Mouse (Mus musculus): ENCODE results near the gene Hk3. TPM values are rescaled to one million over a fixed set of nuclear protein-coding genes. Genes with fewer than 3 reads are reported as not detected.

Gene Hk3
- total and polyA plus RNA-seq, 3 experiments = 0.84 to 1.2 (median 0.91) TPM

- no peaks in the 10 kb centered on the region for H3K4me1 ChIP-seq (ENCODE audit: control insufficient read depth, insufficient read depth, low read length)
- no peak overlapping the region for H3K27ac ChIP-seq
- H3K9ac ChIP-seq (ENCODE audit: low read depth, low read length) = no peak overlapping the region
- DNase-seq = no peak
- intact Hi-C loops (cut with DNase I) = no loop called here
- no peak overlapping the region for H3K4me3 ChIP-seq
- H3K27me3 ChIP-seq (ENCODE audit: control insufficient read depth, insufficient read depth, low read length) = no peaks in the 10 kb centered on the region
- H3K79me2 ChIP-seq (replicated peaks; ENCODE audit: control insufficient read depth, insufficient read depth, low read length) = no peaks in the 10 kb centered on the region
- TF ChIP-seq EP300 (IDR thresholded peaks at IDR 0.05; ENCODE audit: insufficient read depth, low read depth, low read length) (no peak), CTCF (IDR thresholded peaks at IDR 0.05) (no peak), POLR2A (IDR thresholded peaks at IDR 0.05; ENCODE audit: insufficient read depth, low read depth, low read length) (no peak)
- H3K36me3 ChIP-seq (ENCODE audit: control insufficient read depth, insufficient read depth, low read length) = no peaks in the 10 kb centered on the region
- 48% methylated on average over 9 of the region's 9 CpGs for WGBS
These were observed 51.7 kb downstream of the Hk3 start for GRCm38 (mm10) chr13:54969513-54969912.

- H3K27ac ChIP-seq = no peak overlapping the region
- no peak for DNase-seq
- H3K36me3 ChIP-seq (ENCODE audit: control insufficient read depth, insufficient read depth, low read length) = no peaks in the 10 kb centered on the region
- no peaks in the 10 kb centered on the region for H3K27me3 ChIP-seq (ENCODE audit: control insufficient read depth, insufficient read depth, low read length)
- no peak overlapping the region for H3K9ac ChIP-seq (ENCODE audit: low read depth, low read length)
- no peak for TF ChIP-seq POLR2A (IDR thresholded peaks at IDR 0.05; ENCODE audit: insufficient read depth, low read depth, low read length)
- TF ChIP-seq EP300 (IDR thresholded peaks at IDR 0.05; ENCODE audit: insufficient read depth, low read depth, low read length) = no peak
- TF ChIP-seq CTCF (IDR thresholded peaks at IDR 0.05) = no peak
- no peaks in the 10 kb centered on the region for H3K4me1 ChIP-seq (ENCODE audit: control insufficient read depth, insufficient read depth, low read length)
- intact Hi-C loops (cut with DNase I) = no loop called here
- H3K4me3 ChIP-seq = no peak overlapping the region
- 57% methylated on average over 5 of the region's 5 CpGs for WGBS
- no peaks in the 10 kb centered on the region for H3K79me2 ChIP-seq (replicated peaks; ENCODE audit: control insufficient read depth, insufficient read depth, low read length)
These were observed 52.5 kb downstream of the Hk3 start for GRCm38 (mm10) chr13:54968636-54969035.

DNA sequence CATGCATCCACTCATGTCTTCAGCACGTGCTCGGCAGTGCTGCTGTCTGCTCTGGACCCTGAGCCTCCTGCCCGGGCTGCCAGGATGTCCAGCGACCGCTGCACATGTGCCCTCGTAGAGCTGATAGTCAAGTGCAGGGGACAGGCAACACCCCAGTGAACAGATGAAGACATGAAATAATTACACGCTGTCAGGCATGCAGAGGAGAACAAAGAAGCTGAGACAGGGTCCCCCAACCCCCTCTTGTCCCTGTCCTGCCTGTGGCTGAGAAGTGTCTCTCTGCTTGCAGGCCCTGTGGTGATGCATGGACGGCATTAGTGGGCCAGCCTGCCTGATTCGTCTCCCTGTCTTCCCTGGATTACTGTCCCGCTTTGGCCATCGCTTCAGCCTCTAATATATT is 53.7 kb downstream of the Hk3 start:
- H3K79me2 ChIP-seq (replicated peaks; ENCODE audit: control insufficient read depth, insufficient read depth, low read length) = no peaks in the 10 kb centered on the region
- no peaks in the 10 kb centered on the region for H3K4me1 ChIP-seq (ENCODE audit: control insufficient read depth, insufficient read depth, low read length)
- H3K27ac ChIP-seq = no peak overlapping the region
- H3K9ac ChIP-seq (ENCODE audit: low read depth, low read length) = no peak overlapping the region
- no peak for DNase-seq
- no peaks in the 10 kb centered on the region for H3K27me3 ChIP-seq (ENCODE audit: control insufficient read depth, insufficient read depth, low read length)
- H3K36me3 ChIP-seq (ENCODE audit: control insufficient read depth, insufficient read depth, low read length) = no peaks in the 10 kb centered on the region
- TF ChIP-seq POLR2A (IDR thresholded peaks at IDR 0.05; ENCODE audit: insufficient read depth, low read depth, low read length) = no peak
- no peak for TF ChIP-seq CTCF (IDR thresholded peaks at IDR 0.05)
- no peak for TF ChIP-seq EP300 (IDR thresholded peaks at IDR 0.05; ENCODE audit: insufficient read depth, low read depth, low read length)
- intact Hi-C loops (cut with DNase I) = no loop called here
- no peak overlapping the region for H3K4me3 ChIP-seq
- 75% methylated on average over 11 of the region's 11 CpGs for WGBS

- no peak for DNase-seq
- Histone ChIP-seq H3K4me3 (no peak overlapping the region), H3K27ac (no peak overlapping the region), H3K27me3 (ENCODE audit: control insufficient read depth, insufficient read depth, low read length) (no peaks in the 10 kb centered on the region), H3K9ac (ENCODE audit: low read depth, low read length) (no peak overlapping the region), H3K79me2 (replicated peaks; ENCODE audit: control insufficient read depth, insufficient read depth, low read length) (no peaks in the 10 kb centered on the region), H3K4me1 (ENCODE audit: control insufficient read depth, insufficient read depth, low read length) (no peaks in the 10 kb centered on the region), H3K36me3 (ENCODE audit: control insufficient read depth, insufficient read depth, low read length) (no peaks in the 10 kb centered on the region)
- TF ChIP-seq POLR2A (IDR thresholded peaks at IDR 0.05; ENCODE audit: insufficient read depth, low read depth, low read length) = no peak
- no peak for TF ChIP-seq EP300 (IDR thresholded peaks at IDR 0.05; ENCODE audit: insufficient read depth, low read depth, low read length)
- TF ChIP-seq CTCF (IDR thresholded peaks at IDR 0.05) = no peak
- intact Hi-C loops (cut with DNase I) = no loop called here
- 89% methylated on average over 6 of the region's 6 CpGs for WGBS
These were observed 55.9 kb downstream of the Hk3 start for GRCm38 (mm10) chr13:54965256-54965655.

DNA sequence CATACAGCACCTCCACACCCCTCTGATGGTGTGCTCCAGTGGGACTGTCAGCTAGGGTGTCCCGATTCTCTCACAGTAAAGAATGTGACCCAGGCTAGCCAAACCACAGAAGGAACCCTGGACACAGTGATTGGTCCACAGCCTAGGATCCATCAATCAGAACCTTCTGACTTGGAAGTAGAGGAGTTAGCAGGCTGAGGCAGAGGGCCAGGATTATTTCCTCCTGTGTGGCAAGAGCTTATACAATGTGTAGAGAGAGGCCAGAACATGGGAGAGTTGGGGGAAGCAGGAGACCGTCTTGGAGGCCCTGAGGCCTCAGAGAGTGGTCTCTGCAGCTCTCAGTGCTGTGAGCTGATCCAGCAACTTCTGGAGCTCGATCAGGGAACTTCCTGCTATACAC is 60.7 kb downstream of the Hk3 start:
- no peak for DNase-seq
- H3K27me3 ChIP-seq (ENCODE audit: control insufficient read depth, insufficient read depth, low read length) = no peaks in the 10 kb centered on the region

DNA sequence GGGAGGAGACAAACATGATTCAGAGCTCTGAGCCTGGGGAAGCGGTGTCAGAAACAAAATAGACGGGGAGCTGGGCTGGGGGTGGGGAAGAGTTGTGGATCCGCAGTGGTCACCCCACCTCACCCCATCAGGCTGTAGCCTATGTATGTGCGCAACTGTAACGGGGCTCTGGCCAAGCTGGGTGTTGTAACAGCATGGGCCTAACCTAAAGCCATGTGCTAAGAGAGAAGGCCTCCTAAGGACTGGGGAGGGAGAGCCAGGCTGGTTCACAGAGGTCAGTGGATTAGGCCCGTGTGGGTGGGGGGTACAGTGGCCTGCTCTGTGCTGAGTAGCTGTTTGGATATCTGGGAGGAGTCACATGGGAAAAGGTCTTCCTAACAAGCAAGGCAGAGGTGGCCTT is 61.3 kb downstream of the Hk3 start:
- Histone ChIP-seq H3K36me3 (ENCODE audit: control insufficient read depth, insufficient read depth, low read length) (no peaks in the 10 kb centered on the region), H3K79me2 (replicated peaks; ENCODE audit: control insufficient read depth, insufficient read depth, low read length) (no peaks in the 10 kb centered on the region), H3K4me3 (no peak overlapping the region), H3K4me1 (ENCODE audit: control insufficient read depth, insufficient read depth, low read length) (peaks cover 2% of the 10 kb centered on the region; the same call in 1 of the 2 replicates), H3K27ac (no peak overlapping the region), H3K27me3 (ENCODE audit: control insufficient read depth, insufficient read depth, low read length) (no peaks in the 10 kb centered on the region), H3K9ac (ENCODE audit: low read depth, low read length) (no peak overlapping the region)
- TF ChIP-seq CTCF (IDR thresholded peaks at IDR 0.05) (no peak), EP300 (IDR thresholded peaks at IDR 0.05; ENCODE audit: insufficient read depth, low read depth, low read length) (no peak), POLR2A (IDR thresholded peaks at IDR 0.05; ENCODE audit: insufficient read depth, low read depth, low read length) (no peak)
- intact Hi-C loops (cut with DNase I) = no loop called here
- no peak for DNase-seq
- 69% methylated on average over 6 of the region's 6 CpGs for WGBS

More for the DNA sequence above, 60.7 kb downstream of the Hk3 start:
- WGBS = 52% methylated on average over 3 of the region's 3 CpGs
- Histone ChIP-seq H3K9ac (ENCODE audit: low read depth, low read length) (no peak overlapping the region), H3K4me1 (ENCODE audit: control insufficient read depth, insufficient read depth, low read length) (peaks cover 2% of the 10 kb centered on the region; the same call in 1 of the 2 replicates), H3K4me3 (no peak overlapping the region), H3K79me2 (replicated peaks; ENCODE audit: control insufficient read depth, insufficient read depth, low read length) (no peaks in the 10 kb centered on the region), H3K27ac (no peak overlapping the region), H3K36me3 (ENCODE audit: control insufficient read depth, insufficient read depth, low read length) (no peaks in the 10 kb centered on the region)
- TF ChIP-seq EP300 (IDR thresholded peaks at IDR 0.05; ENCODE audit: insufficient read depth, low read depth, low read length) = no peak
- no peak for TF ChIP-seq POLR2A (IDR thresholded peaks at IDR 0.05; ENCODE audit: insufficient read depth, low read depth, low read length)
- no peak for TF ChIP-seq CTCF (IDR thresholded peaks at IDR 0.05)
- intact Hi-C loops (cut with DNase I) = no loop called here
